Mouse (Mus musculus) limb, embryonic 14.5 days (tissue): Measurements from ENCODE around the gene Gm9602. TPM values are rescaled to one million over a fixed set of nuclear protein-coding genes. Genes with fewer than 3 reads are reported as not detected.
"Not testable (repeated sequence)": the region's sequence is repeated elsewhere in the genome, so short reads cannot be mapped to it uniquely, and the experiment has no call there.

Source experiments
- ATAC-seq: fragments of 200-750 bp; cut with Nextera tagmentation; 2 replicates; pipeline ENCODE4 v1.8.0; 2017; ENCODE audit warnings: low read depth, moderate number of reproducible peaks, moderate TSS enrichment; ENCODE audit not compliant: low FRiP score
- DNase-seq: peaks from one replicate; pipeline ENCODE4 v3.0.0-alpha.2; 2015; ENCODE audit warnings: low spot score
- H3K27ac ChIP-seq: fragments of 300-500 bp; sonication (generic); replicated peaks from 2 replicates; pipeline ENCODE4 v1.5.1; 2014; ENCODE audit warnings: low read depth, mild to moderate bottlenecking, low read length, moderate library complexity, mixed read lengths
- H3K27me3 ChIP-seq: fragments of 300-500 bp; sonication (generic); 2 replicates; pipeline ENCODE4 v1.6.1; 2014; ENCODE audit warnings: low read length, mixed read lengths; ENCODE audit not compliant: control insufficient read depth, insufficient read depth
- H3K36me3 ChIP-seq: fragments of 300-500 bp; sonication (generic); 2 replicates; pipeline ENCODE4 v1.6.1; 2014; ENCODE audit warnings: mild to moderate bottlenecking, low read length, moderate library complexity, mixed read lengths; ENCODE audit not compliant: control insufficient read depth, insufficient read depth
- H3K4me1 ChIP-seq: fragments of 300-500 bp; sonication (generic); 2 replicates; pipeline ENCODE4 v1.6.1; 2014; ENCODE audit warnings: antibody characterized with exemption, low read length, mixed read lengths; ENCODE audit not compliant: control insufficient read depth, insufficient read depth
- H3K4me2 ChIP-seq: fragments of 300-500 bp; sonication (generic); replicated peaks from 2 replicates; pipeline ENCODE4 v1.6.1; 2014; ENCODE audit warnings: low read depth, mild to moderate bottlenecking, low read length, moderate library complexity; ENCODE audit not compliant: severe bottlenecking
- H3K4me3 ChIP-seq: fragments of 300-500 bp; sonication (generic); replicated peaks from 2 replicates; pipeline ENCODE4 v1.5.1; 2014; ENCODE audit warnings: low read length
- H3K9ac ChIP-seq: fragments of 300-500 bp; sonication (generic); 2 replicates; pipeline ENCODE4 v1.6.1; 2014; ENCODE audit warnings: mild to moderate bottlenecking, low read depth, low read length, moderate library complexity; ENCODE audit not compliant: severe bottlenecking
- H3K9me3 ChIP-seq: fragments of 300-500 bp; sonication (generic); 2 replicates; pipeline ENCODE4 v1.6.1; 2016; ENCODE audit warnings: low read length; ENCODE audit not compliant: control insufficient read depth
- WGBS: fragments of 180-500 bp; shearing (Covaris S2); extraction: QIAGEN DNeasy Blood & Tissue Kit; methylation state at CpG from one replicate; pipeline ENCODE4 v1.1.7; 2014; 5-methylcytosine and 5-hydroxymethylcytosine counted together
- polyA plus RNA-seq, 2 experiments: library from polyadenylated mRNA; depleted of rRNA in 1 of 2; stranded (reverse) in 1 of 2; unstranded in 1 of 2; fragments of >200 nt; fragmentation: Nextera tagmentation in 1 of 2; extraction: Ambion mirVana in 1 of 2; gene quantifications; 2 replicates each; pipeline versions ENCODE4 v1.2.1 to v1.2.3; 2012 to 2014

The Gm9602 gene
- not detected in 2 replicates for polyA plus RNA-seq (2012; rRNA removed)
- polyA plus RNA-seq (2014; fragmentation: Nextera tagmentation; extraction: Ambion mirVana): not detected in 2 replicates

GRCm38 (mm10) chr14:4776037-4776436, at the start of gene Gm9602:
Gm9602 (plus strand) TSS chr14:4776337.
- H3K27me3 ChIP-seq, H3K4me3 ChIP-seq, H3K27ac ChIP-seq, DNase-seq, H3K9me3 ChIP-seq, ATAC-seq, H3K4me1 ChIP-seq, H3K4me2 ChIP-seq, H3K36me3 ChIP-seq, H3K9ac ChIP-seq: not testable (repeated sequence)
- WGBS: no CpG with 5 or more reads among the region's 2 CpGs

DNA sequence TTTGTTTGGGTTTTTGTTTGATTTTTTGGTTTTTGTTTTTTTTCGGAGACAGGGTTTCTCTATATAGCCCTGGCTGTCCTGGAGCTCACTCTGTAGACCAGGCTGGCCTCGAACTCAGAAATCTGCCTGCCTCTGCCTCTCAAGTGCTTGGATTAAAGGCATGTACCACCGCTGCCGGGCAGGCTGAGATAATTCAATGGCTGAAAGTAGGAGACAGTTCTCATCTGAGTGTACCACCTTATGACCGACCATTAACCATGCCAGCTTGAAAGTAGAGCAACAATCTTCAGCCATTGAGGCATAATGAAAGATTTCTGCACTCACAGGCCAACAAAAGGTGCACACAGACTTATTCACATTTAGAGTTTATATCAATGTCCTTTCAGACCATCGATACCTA, 30.3 kb downstream of the Gm9602 start:
- not testable (repeated sequence) for H3K4me1 ChIP-seq, ATAC-seq, H3K9me3 ChIP-seq, H3K27ac ChIP-seq, H3K27me3 ChIP-seq, H3K4me2 ChIP-seq, H3K4me3 ChIP-seq, H3K36me3 ChIP-seq, H3K9ac ChIP-seq, DNase-seq
- 88% methylated on average over 6 of the region's 6 CpGs for WGBS

DNA sequence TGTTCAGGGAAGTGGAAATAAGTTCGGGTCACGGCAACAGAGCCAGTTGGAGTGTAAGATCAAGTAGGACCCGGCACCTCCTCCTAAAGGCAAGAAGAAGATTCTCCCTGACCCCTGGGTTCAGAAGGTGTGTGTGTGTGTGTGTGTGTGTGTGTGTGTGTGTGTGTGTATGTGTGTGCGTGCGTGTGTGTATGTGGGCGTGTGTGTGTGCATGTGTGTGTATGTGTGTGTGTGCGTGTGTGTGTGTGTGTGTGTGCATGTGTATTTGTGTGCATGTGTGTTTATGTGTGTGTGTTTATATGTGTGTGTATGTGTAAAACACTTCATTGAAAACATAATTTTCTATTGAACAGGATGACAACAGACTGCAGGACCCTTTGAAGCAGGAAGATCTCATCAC, 45.8 kb downstream of the Gm9602 start:
- not testable (repeated sequence) for H3K27ac ChIP-seq, H3K36me3 ChIP-seq, ATAC-seq, DNase-seq, H3K27me3 ChIP-seq, H3K9ac ChIP-seq, H3K4me2 ChIP-seq, H3K4me1 ChIP-seq, H3K9me3 ChIP-seq, H3K4me3 ChIP-seq
- 94% methylated on average over 2 of the region's 7 CpGs for WGBS

Other genes with a start within 250 kb of the Gm9602 start
- not detected in 2 replicates for gene Gm3047, start 220.9 kb upstream of the Gm9602 start, polyA plus RNA-seq (2012; rRNA removed)
- gene Gm3047, start 220.9 kb upstream of the Gm9602 start, polyA plus RNA-seq (2014; fragmentation: Nextera tagmentation; extraction: Ambion mirVana): not detected in 2 replicates
- gene Gm8159, start 144.0 kb upstream of the Gm9602 start, polyA plus RNA-seq (2012; rRNA removed): not detected in 2 replicates
- gene Gm8159, start 144.0 kb upstream of the Gm9602 start, polyA plus RNA-seq (2014; fragmentation: Nextera tagmentation; extraction: Ambion mirVana): not detected in 2 replicates
- 0.05 TPM in 1 of 2 replicates, not detected in the other for gene Gm3239, start 112.1 kb upstream of the Gm9602 start, polyA plus RNA-seq (2012; rRNA removed)
- not detected in 2 replicates for gene Gm3239, start 112.1 kb upstream of the Gm9602 start, polyA plus RNA-seq (2014; fragmentation: Nextera tagmentation; extraction: Ambion mirVana)
- not detected in 2 replicates for gene Gm7876, start 67.1 kb upstream of the Gm9602 start, polyA plus RNA-seq (2012; rRNA removed)
- not detected in 2 replicates for gene Gm7876, start 67.1 kb upstream of the Gm9602 start, polyA plus RNA-seq (2014; fragmentation: Nextera tagmentation; extraction: Ambion mirVana)
- 0.35 and 0.42 TPM in 2 replicates for gene Gm3252, start 49.6 kb upstream of the Gm9602 start, polyA plus RNA-seq (2012; rRNA removed)
- gene Gm3252, start 49.6 kb upstream of the Gm9602 start, polyA plus RNA-seq (2014; fragmentation: Nextera tagmentation; extraction: Ambion mirVana): 0.23 TPM in 1 of 2 replicates, not detected in the other
- gene Gm3269, start 61.8 kb downstream of the Gm9602 start, polyA plus RNA-seq (2012; rRNA removed): not detected in 2 replicates
- not detected in 2 replicates for gene Gm3269, start 61.8 kb downstream of the Gm9602 start, polyA plus RNA-seq (2014; fragmentation: Nextera tagmentation; extraction: Ambion mirVana)
- gene Gm3264, start 79.2 kb downstream of the Gm9602 start, polyA plus RNA-seq (2012; rRNA removed): 0.68 TPM in 1 of 2 replicates, not detected in the other
- 0.57 TPM in 1 of 2 replicates, not detected in the other for gene Gm3264, start 79.2 kb downstream of the Gm9602 start, polyA plus RNA-seq (2014; fragmentation: Nextera tagmentation; extraction: Ambion mirVana)
- gene Gm3278, start 116.1 kb downstream of the Gm9602 start, polyA plus RNA-seq (2012; rRNA removed): 0.09 TPM in 1 of 2 replicates, not detected in the other
- gene Gm3278, start 116.1 kb downstream of the Gm9602 start, polyA plus RNA-seq (2014; fragmentation: Nextera tagmentation; extraction: Ambion mirVana): not detected in 2 replicates
- not detected in 2 replicates for gene Gm8297, start 207.6 kb downstream of the Gm9602 start, polyA plus RNA-seq (2012; rRNA removed)
- not detected in 2 replicates for gene Gm8297, start 207.6 kb downstream of the Gm9602 start, polyA plus RNA-seq (2014; fragmentation: Nextera tagmentation; extraction: Ambion mirVana)
- gene Gm3298, start 239.6 kb downstream of the Gm9602 start, polyA plus RNA-seq (2012; rRNA removed): not detected in 2 replicates
- not detected in 2 replicates for gene Gm3298, start 239.6 kb downstream of the Gm9602 start, polyA plus RNA-seq (2014; fragmentation: Nextera tagmentation; extraction: Ambion mirVana)